Mouse (Mus musculus): ENCODE data around the gene Tmed2.
"Not testable (repeated sequence)": the region's sequence is repeated elsewhere in the genome, so short reads cannot be mapped to it uniquely, and the experiment has no call there.

Gene Tmed2

DNA sequence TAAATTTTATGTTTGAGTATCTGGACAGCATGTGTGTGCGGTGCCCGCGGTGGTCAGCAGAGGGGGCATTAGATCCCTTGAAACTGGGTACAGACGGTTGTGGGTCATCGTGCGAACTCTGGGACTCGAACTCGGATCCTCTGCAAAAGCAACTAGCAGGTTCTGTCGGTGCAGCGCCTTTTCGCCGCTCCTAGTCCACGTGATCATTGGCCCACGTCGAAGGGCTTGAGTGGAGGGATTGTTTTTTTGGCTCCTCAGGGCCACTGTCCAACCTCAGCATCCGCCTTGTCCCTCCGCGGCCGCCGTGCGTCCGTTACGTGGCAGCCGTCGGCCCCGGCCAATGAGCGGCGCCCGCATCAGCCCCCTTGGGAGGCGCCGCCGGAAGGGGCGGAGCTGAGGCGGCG is at the start of gene Tmed2:
Tmed2 (plus strand) TSS at position 313 of the 404 bp plus-strand sequence.
- DNase-seq (ENCODE audit: extremely low read depth, insufficient read length, low spot score), result peak; percentile 97

DNA sequence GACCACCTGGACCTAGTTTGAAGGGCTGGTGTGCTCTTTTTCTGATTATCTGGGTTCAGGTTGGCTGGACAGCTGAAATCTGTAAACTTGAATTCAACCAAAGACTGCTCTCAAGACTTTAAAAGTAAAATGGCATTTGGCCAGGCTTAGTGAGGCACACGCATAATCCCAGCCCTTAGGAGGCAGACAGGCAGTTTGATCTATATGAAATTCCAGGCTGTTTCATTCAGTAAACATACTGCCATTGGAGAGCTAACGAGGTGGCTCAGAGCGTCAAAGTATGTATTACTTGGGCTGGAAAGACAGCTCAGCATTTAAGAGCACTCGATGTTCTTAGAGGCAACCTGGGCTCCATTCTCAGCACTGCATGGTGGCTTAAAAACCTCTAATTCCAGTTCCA is 48.8 kb upstream of the Tmed2 start:
- no peak for DNase-seq (ENCODE audit: extremely low read depth, insufficient read length, low spot score)

DNA sequence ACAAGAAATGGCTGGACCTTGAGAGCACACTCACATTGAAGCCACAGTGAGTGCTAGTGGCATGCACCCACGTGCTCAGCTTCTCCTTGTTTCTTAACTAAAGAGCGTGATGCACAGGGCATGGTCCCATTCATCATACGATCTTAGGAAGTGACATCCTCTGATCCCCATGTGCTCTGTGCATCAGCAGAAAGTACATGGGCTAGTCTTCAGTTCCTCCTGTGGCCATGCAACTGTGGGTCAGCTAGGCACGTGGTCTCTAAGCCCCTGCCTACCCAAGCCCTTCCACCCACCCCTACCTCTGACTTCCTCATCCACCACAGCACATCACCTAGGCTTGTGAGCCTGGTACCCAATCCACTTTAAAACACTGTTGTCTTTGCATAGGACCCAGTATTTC is 47.9 kb upstream of the Tmed2 start:
- DNase-seq (ENCODE audit: extremely low read depth, insufficient read length, low spot score), result no peak

DNA sequence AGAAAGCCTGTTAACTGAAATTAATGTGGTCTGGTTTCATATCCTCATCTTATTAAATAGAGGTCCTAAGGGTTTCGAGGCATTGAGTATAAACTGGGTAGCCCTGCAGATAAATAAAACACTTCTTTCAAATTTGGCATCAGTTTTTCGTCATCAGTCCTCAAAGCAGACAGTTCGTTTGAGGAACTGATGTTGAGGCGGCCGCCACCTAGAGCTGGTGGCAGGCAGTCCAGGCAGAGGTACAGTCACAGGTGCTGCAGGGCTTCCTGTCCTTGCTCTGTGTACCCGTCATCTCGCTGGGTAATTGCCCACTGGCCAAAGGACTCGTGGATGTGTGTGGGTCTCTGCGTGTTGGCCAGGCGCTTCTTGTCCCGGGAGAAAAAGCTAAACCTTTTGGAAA is 47.0 kb upstream of the Tmed2 start:
- no peak for DNase-seq (ENCODE audit: extremely low read depth, insufficient read length, low spot score)

DNA sequence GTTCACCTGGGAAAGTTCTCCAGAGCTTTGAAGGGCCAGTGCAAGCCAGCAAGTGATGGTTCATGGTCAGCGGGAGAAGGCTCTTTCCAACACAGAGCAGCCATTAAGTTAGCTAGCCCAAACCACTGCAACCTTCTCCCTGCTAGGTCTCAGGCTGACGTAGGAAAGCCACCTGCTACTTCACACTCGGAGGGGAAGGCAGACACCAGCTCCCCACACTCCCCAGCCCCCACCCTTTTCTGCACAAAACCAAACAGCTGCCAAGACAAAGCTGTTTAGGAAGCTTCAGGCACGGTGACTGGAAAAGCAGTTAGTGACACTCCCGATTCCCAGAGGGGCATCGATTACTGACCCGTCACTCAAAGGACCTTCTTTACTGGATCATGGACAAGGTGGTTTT is 44.9 kb upstream of the Tmed2 start:
- no peak for DNase-seq (ENCODE audit: extremely low read depth, insufficient read length, low spot score)

DNA sequence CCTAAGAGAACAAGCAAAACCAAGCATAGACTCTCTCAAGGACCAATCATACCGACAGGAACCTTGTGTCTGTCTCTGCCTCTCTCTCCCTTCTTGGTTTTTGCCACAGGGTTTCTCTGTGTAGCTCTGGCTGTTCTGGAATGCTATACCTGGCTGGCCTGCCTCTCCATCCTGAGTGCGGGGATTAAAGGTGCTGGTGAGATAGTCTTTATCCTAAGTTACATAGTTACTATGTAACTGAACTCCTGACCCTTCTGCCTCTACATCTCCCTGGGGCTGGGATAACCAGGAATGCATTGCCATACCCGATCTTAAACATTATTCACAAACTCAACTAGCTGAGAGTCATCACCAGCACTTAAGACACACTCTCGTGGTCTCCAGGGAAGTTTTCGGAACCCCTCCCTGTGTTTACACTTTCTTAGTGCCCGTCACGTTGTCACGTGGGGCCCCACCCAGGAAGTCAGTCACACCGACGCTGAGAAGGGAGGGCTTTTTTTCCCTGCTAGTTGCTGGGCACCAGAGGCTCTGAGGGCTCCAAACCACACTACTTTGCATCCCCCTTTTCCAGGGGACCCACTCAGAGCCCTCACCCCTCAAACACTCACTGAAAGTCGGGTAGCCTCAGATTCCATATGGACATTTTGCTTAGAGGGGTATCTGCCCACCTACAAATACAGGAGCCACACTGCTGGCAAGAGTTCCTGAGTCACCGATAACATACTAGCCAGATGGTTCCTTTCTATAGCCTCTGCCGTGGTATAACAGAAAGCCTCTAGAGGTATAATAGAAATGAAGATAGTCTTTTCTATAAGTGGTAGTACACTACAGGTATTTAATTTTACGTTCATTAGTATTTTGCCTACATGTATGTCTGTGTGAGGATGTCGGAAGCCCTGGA is 43.6 kb upstream of the Tmed2 start:
- no peak for DNase-seq (ENCODE audit: extremely low read depth, insufficient read length, low spot score)

DNA sequence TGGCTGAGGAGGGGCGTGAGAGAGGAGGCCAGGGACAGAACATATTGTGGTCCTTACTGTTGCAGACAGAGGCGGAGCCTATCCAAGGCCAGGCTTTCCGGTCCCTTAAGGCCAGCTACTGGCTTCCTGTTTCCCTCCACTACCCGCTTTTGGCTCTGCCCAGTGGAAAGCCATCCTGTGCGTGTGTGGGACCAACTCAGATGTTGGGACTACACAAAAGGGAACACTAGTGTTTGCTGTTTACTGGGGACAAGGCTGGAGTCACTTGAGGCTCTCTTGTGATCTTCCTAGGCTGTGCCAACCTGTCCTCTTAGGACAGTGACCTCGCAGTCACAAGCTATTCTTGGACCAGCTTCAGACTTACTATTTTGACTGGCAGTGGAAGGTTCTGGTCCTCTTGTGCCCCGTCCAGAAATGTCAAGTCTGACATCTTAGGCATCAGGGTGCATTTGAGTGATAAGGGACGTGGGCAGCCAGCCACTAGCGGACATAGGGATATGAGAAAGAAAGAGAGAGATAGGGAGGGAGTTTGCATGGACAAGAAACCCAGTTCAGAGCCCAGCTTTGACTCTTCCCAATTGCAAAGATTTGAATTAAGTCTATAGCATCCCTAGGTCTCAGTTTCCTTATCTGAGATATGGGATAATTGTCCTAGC is 42.1 kb upstream of the Tmed2 start:
- DNase-seq (ENCODE audit: extremely low read depth, insufficient read length, low spot score), result no peak

DNA sequence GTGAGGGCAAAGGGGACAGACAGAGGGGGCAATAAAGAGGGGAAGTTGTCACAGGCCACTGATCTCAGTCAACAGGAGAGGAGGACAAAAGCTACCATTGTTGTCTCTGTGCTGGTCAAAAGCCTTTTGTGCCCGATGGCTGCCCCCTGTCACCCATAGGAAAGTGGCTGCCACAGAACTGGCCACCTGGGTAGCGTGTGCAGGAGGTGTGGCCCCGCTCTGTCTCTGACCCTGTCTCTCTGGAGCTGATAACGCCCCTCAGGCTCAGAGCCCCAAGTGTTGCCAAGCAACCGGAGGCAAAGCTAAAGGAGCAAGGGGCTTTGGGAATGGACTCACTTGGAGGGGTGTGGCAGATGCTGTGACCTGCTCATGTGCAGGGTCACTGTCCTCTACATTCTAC is 41.5 kb upstream of the Tmed2 start:
- no peak for DNase-seq (ENCODE audit: extremely low read depth, insufficient read length, low spot score)

DNA sequence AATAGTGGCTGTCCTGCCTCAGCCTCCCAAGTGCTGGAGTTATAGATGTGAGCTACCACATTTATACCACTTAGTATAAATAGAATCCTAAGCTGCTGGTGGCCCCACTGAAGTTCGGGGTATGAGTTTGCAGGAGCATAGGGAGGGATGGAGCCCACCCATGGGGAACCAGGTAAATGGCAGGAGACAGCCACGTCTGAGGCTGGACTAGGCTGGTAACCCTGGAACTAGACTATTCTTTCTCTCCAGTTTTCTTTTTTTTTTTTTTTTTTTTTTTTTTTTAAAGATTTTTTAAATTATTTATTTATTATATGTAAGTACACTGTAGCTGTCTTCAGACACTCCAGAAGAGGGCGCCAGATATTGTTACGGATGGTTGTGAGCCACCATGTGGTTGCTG is 40.5 kb upstream of the Tmed2 start:
- not testable (repeated sequence) for DNase-seq (ENCODE audit: extremely low read depth, insufficient read length, low spot score)

DNA sequence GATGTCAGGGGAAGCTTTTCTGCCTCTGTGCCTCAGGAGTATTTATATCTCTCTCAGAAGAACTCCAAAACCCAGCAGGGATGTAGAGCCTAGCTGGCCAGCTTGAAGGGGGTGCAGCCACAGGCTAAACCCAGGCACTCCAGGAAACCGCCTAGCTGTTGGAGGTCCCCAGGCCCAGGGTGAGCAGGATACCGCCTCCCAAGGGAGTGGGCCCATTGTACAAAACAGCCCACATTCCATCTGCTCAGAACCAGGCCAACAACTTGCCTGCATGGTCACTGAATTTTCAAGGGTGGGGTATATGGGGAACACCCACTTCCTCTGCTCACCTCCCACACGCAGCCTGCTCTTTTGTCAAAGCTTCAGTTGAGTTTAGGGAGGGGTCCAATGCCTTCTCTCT is 39.9 kb upstream of the Tmed2 start:
- no peak for DNase-seq (ENCODE audit: extremely low read depth, insufficient read length, low spot score)

DNA sequence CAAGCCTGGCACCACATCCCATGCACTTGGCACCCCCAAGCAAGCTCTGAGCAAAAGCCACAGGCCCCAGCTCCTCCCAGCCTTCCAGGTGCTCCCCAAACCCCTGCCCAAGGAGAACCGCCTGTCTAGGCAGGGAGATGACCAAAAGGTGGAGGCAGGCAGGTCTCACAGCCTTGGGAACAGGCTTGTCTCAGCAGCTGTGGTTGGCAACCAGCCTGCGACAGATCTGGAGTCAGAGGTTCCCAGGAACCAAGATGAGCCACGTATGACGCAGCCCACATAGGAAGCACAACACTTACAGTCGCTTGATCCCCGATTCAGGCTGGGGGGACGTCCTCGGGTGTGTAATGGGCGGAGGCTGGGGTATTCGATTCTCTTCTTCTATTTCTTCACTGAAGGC is 39.0 kb upstream of the Tmed2 start:
- DNase-seq (ENCODE audit: extremely low read depth, insufficient read length, low spot score), result no peak

DNA sequence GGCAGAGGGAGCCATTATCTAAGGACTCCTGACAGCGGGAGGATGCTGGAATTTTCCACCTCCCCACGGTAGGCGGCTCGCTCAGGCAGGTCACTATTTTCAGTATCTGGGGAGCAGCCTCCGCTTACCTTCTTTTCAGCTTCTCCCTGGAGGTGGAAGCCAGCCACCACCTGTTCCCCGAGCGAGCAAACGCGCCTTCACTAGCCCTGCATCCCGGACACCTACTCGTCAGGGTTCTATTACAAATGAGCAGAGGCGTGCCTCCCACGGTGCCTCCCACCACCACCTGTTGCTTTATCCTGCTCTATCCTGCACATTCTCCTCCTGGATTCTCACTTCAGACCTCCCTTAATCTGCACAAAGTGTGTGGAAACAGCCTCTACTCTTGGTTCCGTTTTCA is 36.8 kb upstream of the Tmed2 start:
- no peak for DNase-seq (ENCODE audit: extremely low read depth, insufficient read length, low spot score)

DNA sequence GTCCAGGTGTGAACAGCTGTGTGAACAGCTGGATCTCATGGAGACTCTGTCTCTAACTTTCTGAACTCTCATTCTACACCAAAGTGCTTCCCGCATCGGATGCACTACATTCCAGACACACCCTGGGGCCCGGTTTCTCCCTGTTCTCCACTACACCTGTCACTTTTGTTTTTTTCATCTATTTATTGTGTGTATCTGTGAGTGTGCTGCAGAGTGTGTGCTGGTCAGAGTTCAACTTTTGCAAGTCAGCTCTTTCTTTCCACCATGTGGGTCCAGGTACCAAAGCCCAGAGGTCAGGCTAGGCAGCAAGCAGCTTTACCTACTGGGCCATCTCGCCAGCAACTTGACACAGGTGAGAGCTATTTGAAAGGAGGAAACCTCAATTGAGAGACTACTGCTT is 35.3 kb upstream of the Tmed2 start:
- DNase-seq (ENCODE audit: extremely low read depth, insufficient read length, low spot score), result no peak

DNA sequence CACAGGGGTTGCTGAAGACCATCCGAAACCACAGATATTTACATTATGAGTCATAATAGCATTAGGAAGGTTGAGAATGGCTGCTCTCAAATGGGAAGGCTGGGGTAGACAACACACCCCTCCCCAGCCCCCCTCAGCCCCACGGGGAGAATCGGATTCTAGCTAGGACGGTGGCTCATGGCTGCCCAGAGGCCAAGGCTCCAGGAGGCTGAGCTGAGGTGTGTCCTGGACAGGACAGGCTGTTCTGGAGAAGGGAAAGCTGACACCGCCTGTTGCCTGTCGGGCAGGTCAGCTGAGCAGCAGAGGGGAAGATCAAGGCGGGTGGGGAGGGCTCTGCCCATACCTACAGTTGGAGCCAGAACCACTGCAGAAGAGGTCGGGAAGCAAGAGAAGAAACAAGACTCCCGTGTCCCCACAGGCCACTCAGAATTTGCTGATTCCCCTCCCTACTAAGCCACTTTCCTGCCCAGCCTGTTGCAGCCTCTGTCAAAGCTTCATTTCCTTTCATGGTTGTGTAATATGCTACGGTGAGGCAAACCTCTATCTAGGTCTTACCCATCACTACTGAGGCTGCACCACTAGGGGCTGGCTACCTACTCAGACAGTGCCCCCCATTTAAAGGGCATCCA is 33.6 kb upstream of the Tmed2 start:
- peak; percentile 80 for DNase-seq (ENCODE audit: extremely low read depth, insufficient read length, low spot score)

DNA sequence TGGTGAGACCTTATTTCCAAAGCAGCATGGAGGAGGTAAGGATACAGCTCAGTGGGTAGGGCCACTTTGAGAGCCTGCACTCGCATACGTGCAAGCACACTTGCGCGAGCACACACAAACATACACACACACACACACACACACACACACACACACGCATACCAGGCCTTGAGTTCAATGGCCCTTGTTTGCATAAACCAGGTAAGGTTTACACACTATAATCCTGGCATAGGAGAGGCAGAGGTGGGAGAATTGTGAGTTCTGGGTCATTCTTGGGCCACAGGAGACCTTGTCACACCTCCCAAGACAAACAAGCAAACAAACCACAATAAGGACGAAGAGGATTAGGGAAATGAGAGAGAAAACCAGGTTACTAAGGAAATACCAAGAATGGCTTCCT is 31.3 kb upstream of the Tmed2 start:
- no peak for DNase-seq (ENCODE audit: extremely low read depth, insufficient read length, low spot score)

DNA sequence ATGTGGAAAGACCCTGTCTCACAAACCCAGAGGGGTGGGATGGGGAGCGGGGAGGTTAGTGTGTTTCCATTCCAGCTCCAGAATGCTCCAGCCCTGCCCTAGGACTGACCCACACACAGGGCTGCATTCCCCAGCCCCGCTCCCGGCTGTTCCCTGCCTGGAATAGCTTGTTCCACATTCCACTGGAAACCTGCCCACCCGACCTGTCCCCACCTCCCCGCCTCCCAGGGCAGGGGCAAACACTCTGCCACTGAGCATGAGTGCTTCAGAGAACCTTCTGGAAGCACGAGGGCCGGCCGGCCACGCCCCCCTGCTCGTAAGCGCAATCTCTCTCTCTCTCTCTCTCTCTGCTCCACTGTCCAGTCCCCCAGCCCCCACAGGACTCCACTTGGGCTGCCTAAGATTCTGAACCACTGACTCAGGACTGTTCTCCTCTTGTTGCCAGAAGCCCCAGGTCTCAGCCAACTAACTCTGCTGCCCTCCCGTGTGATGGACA is 30.7 kb upstream of the Tmed2 start:
- peak; percentile 88 for DNase-seq (ENCODE audit: extremely low read depth, insufficient read length, low spot score)

DNA sequence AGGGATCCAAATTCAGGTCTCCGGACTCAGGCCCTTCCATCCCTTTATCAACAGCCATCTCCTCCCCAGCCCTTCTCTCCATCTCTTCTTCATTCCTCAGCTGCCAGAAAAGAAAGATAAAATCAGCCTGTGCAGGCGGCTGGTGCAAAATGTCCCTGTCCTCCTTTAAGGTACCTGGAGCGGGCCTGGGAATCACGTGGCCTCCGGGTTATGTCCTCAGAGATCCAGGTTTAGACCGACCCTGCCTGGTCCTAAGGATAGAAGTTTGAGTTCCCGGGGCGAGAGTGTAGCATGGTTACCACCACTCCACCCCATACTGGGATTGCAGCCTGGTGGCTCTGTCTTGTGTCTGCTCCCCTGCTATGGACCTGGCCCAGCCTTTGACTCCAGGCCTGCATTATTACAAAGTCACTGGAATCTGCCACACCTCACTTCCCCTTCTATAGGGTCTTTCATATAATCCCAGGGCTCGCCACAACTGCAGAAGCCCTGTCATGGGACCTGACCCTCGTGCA is 29.9 kb upstream of the Tmed2 start:
- no peak for DNase-seq (ENCODE audit: extremely low read depth, insufficient read length, low spot score)

DNA sequence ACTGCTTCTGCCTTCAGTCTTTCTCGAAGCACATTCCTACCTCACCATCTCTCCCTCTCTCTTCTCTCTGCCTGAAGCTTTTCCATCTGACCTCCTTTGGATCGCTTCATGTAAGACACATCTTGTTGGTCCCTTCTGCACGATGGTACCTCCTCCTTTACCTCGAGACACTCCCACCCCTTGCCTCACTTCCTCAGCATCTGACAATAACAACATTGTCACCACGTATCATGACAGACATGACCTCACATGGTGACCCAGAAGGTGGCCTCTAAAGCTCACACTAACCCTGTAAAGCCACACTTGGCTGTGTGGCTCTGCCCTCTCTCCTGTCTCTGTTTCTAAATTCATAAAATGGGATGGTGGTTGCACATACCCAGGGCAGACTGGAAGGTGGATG is 24.7 kb upstream of the Tmed2 start:
- DNase-seq (ENCODE audit: extremely low read depth, insufficient read length, low spot score), result no peak

DNA sequence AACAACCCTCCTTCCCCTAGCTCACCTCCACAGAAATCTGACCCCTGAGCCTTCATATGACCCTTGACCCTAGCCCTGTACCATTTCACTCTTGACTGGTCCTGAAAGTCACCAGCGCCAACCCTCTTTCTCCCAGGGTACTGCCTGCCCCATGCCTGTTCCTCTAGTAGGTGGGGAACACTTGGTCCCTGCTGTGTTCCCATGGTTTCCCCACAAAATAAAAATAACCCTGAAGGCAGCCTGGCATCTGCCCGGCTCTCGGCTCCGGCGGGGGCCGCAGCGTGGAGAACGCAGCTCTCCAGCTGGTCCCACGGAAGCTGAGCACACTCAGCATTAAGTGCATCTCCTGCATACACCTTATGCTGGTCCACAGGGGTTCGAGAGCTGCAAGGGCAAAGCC is 21.8 kb upstream of the Tmed2 start:
- no peak for DNase-seq (ENCODE audit: extremely low read depth, insufficient read length, low spot score)

DNA sequence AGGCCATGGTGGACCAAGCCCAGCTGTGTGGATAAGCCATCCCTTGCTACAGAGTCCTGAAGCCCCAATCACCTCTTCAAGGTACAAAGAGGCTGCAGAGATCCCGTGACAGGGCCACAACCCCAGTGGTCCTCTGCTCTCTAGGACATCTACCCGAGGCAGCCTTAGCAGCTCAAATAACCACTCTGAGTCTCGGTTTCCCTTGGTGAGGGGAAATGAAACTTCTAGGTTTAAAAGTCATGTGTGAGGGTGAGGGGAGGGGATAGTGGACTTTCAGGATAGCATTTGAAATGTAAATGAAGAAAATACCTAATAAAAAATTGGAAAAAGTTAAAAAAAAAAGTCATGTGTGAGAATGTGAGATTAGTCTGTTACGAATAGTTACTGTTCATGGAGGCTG is 18.9 kb upstream of the Tmed2 start:
- DNase-seq (ENCODE audit: extremely low read depth, insufficient read length, low spot score), result no peak

DNA sequence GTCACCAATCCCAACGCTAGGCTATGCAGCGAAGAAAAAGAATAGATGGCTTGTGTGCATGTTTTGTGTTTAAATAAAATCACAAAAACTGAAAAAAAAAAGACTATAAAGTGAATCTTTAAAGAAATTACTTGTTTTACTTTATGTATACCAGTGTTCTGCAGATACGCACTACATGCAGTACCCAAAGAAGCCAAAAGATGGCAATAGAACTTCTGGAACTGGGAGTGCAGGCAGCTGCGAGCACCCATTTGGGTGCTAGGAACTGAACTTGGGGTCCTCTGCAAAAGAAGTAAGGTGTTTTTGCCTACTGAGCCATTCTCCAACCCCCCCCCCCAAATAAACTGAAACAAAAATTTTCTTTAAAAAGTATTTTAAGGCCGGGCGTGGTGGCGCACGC is 17.5 kb upstream of the Tmed2 start:
- DNase-seq (ENCODE audit: extremely low read depth, insufficient read length, low spot score), result no peak
